Mouse (Mus musculus): ENCODE results near the gene Pcif1. TPM values are rescaled to one million over a fixed set of nuclear protein-coding genes. Genes with fewer than 3 reads are reported as not detected.

Gene Pcif1
- 71.5 and 76.6 TPM in 2 replicates for polyA plus RNA-seq (2014; fragmentation: Nextera tagmentation; extraction: Ambion mirVana)

DNA sequence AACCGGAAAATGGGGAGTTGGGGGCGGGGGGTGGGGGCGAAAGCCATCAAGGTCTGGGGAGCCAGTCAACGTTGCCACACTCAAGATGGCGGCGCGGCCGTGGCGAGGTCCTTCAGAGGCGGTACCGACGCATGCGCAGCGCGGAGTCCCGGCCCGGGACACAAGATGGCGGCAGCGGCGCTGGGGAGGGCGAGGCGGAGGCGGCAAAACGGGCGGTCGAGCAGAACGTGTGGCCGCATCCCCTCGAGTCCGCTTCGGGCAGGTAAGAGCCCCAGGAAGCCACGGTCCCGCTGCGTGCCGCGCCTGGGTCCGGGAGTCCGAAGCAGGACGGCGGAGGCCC is at the start of gene Pcif1:
Pcif1 (plus strand) TSS at position 77 of the 340 bp plus-strand sequence.
- peak within 1 kb of the TSS; percentile 85 for H3K4me2 ChIP-seq (ENCODE audit: low read depth, severe bottlenecking)
- H3K36me3 ChIP-seq (ENCODE audit: control insufficient read depth, insufficient read depth, low read length) = peaks cover 2% of the 10 kb centered on the region; the same call in 1 of the 2 replicates
- peak; percentile 81 for ATAC-seq (ENCODE audit: insufficient number of reproducible peaks, low FRiP score, low TSS enrichment, low read depth)
- peak within 1 kb of the TSS; percentile 100 for H3K9ac ChIP-seq (ENCODE audit: low read length)
- peak; percentile 97 for DNase-seq (ENCODE audit: low spot score)
- peak within 1 kb of the TSS; percentile 91 for H3K4me3 ChIP-seq (ENCODE audit: low read depth, low read length)
- WGBS = under 1% methylated on average over 39 of the region's 40 CpGs
- H3K9me3 ChIP-seq (ENCODE audit: control insufficient read depth, low read length) = no peaks in the 10 kb centered on the region
- peak within 1 kb of the TSS; percentile 100 for H3K27ac ChIP-seq (replicated peaks; ENCODE audit: low read depth, low read length)
- peaks cover 11% of the 10 kb centered on the region for H3K4me1 ChIP-seq (ENCODE audit: control insufficient read depth, insufficient read depth, low read length)
- H3K27me3 ChIP-seq (ENCODE audit: control insufficient read depth, insufficient read depth, low read length) = no peaks in the 10 kb centered on the region

DNA sequence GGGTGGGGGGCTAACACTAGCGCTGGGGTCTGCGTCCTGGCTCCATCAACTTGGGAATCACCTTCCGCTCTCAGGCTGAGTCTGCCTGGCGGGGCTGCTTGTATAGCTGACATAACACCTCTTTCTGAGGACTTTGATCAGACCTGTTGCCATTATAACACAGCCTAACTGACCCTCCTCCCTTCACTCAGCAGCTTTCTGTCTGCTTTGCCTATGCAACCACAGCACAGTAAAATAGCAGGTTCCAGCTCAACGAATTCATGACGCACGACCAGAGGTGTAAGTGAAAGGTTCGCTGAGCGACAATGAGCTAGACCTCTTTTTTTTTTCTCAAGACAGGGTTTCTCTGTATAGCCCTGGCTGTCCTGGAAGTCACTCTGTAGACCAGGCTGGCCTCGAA is 48.1 kb upstream of the Pcif1 start:
- Histone ChIP-seq H3K27ac (replicated peaks; ENCODE audit: low read depth, low read length) (no peak overlapping the region), H3K4me3 (ENCODE audit: low read depth, low read length) (no peak overlapping the region), H3K9ac (ENCODE audit: low read length) (no peak overlapping the region), H3K4me1 (ENCODE audit: control insufficient read depth, insufficient read depth, low read length) (peaks cover 8% of the 10 kb centered on the region), H3K9me3 (ENCODE audit: control insufficient read depth, low read length) (no peaks in the 10 kb centered on the region), H3K4me2 (ENCODE audit: low read depth, severe bottlenecking) (no peak overlapping the region), H3K36me3 (ENCODE audit: control insufficient read depth, insufficient read depth, low read length) (peaks cover 8% of the 10 kb centered on the region; the same call in 1 of the 2 replicates), H3K27me3 (ENCODE audit: control insufficient read depth, insufficient read depth, low read length) (no peaks in the 10 kb centered on the region)
- DNase-seq (ENCODE audit: low spot score) (no peak), ATAC-seq (ENCODE audit: insufficient number of reproducible peaks, low FRiP score, low TSS enrichment, low read depth) (no peak)
- WGBS = 82% methylated on average over 10 of the region's 10 CpGs

- ATAC-seq (ENCODE audit: insufficient number of reproducible peaks, low FRiP score, low TSS enrichment, low read depth) (no peak), DNase-seq (ENCODE audit: low spot score) (no peak)
- H3K36me3 ChIP-seq (ENCODE audit: control insufficient read depth, insufficient read depth, low read length) = peaks cover 3% of the 10 kb centered on the region; the same call in 1 of the 2 replicates
- H3K27me3 ChIP-seq (ENCODE audit: control insufficient read depth, insufficient read depth, low read length) = no peaks in the 10 kb centered on the region
- WGBS = 67% methylated on average over 16 of the region's 16 CpGs
- peak overlapping the region; percentile 99 for H3K4me2 ChIP-seq (ENCODE audit: low read depth, severe bottlenecking)
- no peaks in the 10 kb centered on the region for H3K9me3 ChIP-seq (ENCODE audit: control insufficient read depth, low read length)
- H3K9ac ChIP-seq (ENCODE audit: low read length) = peak overlapping the region; percentile 85; the same call in 1 of the 2 replicates
- peak overlapping the region; percentile 67 for H3K4me3 ChIP-seq (ENCODE audit: low read depth, low read length)
- H3K4me1 ChIP-seq (ENCODE audit: control insufficient read depth, insufficient read depth, low read length) = peaks cover 8% of the 10 kb centered on the region
- H3K27ac ChIP-seq (replicated peaks; ENCODE audit: low read depth, low read length) = no peak overlapping the region
Observed at GRCm38 (mm10) chr2:164832032-164832747, 46.9 kb upstream of the Pcif1 start.

GRCm38 (mm10) chr2:164832748-164833301 is 46.3 kb upstream of the Pcif1 start, which contains the start of gene Ctsa:
TSS of gene Ctsa (plus strand) at chr2:164832873.
- H3K36me3 ChIP-seq (ENCODE audit: control insufficient read depth, insufficient read depth, low read length) = peaks cover under 1% of the 10 kb centered on the region; the same call in 1 of the 2 replicates
- 1% methylated on average over 35 of the region's 35 CpGs for WGBS
- DNase-seq (ENCODE audit: low spot score) (peak; percentile 75), ATAC-seq (ENCODE audit: insufficient number of reproducible peaks, low FRiP score, low TSS enrichment, low read depth) (peak; percentile 27)
- H3K4me3 ChIP-seq (ENCODE audit: low read depth, low read length) = peak within 1 kb of the TSS; percentile 67
- peaks cover 8% of the 10 kb centered on the region for H3K4me1 ChIP-seq (ENCODE audit: control insufficient read depth, insufficient read depth, low read length)
- H3K4me2 ChIP-seq (ENCODE audit: low read depth, severe bottlenecking) = peak within 1 kb of the TSS; percentile 99
- H3K9me3 ChIP-seq (ENCODE audit: control insufficient read depth, low read length) = no peaks in the 10 kb centered on the region
- no peaks in the 10 kb centered on the region for H3K27me3 ChIP-seq (ENCODE audit: control insufficient read depth, insufficient read depth, low read length)
- H3K27ac ChIP-seq (replicated peaks; ENCODE audit: low read depth, low read length) = 0 out of 2 replicates have a peak within 1 kb of the TSS, but pooled peaks have one; percentile 36
- H3K9ac ChIP-seq (ENCODE audit: low read length) = peak within 1 kb of the TSS; percentile 85

DNA sequence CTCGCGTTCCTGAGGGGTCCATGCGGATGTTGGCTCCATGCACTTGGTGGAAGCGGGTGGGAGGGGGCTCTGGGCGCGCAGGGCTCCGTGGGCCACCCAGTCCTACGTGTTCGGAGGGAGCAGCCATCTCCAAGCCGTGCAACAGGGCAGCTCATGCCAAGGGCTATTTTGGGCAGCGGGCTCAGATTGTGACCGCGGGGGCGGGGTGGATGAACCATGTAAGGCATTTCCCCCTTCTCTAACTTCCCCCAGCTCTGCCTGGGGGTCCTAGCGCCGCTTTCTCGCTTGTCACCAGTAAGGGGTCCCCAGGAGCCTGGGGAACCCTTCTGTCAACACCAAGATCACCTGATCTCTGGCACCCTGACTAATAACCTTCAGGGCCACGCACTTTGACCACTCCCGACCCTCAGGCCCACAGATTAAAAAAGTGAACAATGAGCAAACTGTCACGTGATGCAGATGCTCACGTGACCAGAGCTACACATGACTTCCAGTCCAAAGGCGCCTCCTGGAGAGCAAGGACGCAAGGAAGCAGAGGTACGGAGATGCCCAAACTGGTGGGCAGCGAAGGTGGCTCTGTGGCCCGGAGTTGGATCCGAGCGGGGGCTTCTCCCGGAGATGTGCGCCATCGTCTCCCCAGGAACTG is 45.7 kb upstream of the Pcif1 start, which contains the start of gene Neurl2:
Neurl2 (minus strand) TSS at position 143 of the 646 bp plus-strand sequence.
- H3K36me3 ChIP-seq (ENCODE audit: control insufficient read depth, insufficient read depth, low read length) = peaks cover 3% of the 10 kb centered on the region; the same call in 1 of the 2 replicates
- ATAC-seq (ENCODE audit: insufficient number of reproducible peaks, low FRiP score, low TSS enrichment, low read depth) (peak; percentile 51; the same call in 1 of the 2 replicates), DNase-seq (ENCODE audit: low spot score) (peak; percentile 98)
- WGBS = under 1% methylated on average over 31 of the region's 31 CpGs
- H3K27me3 ChIP-seq (ENCODE audit: control insufficient read depth, insufficient read depth, low read length) = no peaks in the 10 kb centered on the region
- H3K4me3 ChIP-seq (ENCODE audit: low read depth, low read length) = peak within 1 kb of the TSS; percentile 67
- H3K4me1 ChIP-seq (ENCODE audit: control insufficient read depth, insufficient read depth, low read length) = peaks cover 8% of the 10 kb centered on the region
- H3K27ac ChIP-seq (replicated peaks; ENCODE audit: low read depth, low read length) = 0 out of 2 replicates have a peak within 1 kb of the TSS, but pooled peaks have one; percentile 36
- H3K9ac ChIP-seq (ENCODE audit: low read length) = peak within 1 kb of the TSS; percentile 85
- no peaks in the 10 kb centered on the region for H3K9me3 ChIP-seq (ENCODE audit: control insufficient read depth, low read length)
- H3K4me2 ChIP-seq (ENCODE audit: low read depth, severe bottlenecking) = peak within 1 kb of the TSS; percentile 99

GRCm38 (mm10) chr2:164834531-164834930 is 44.6 kb upstream of the Pcif1 start:
- DNase-seq (ENCODE audit: low spot score) (no peak), ATAC-seq (ENCODE audit: insufficient number of reproducible peaks, low FRiP score, low TSS enrichment, low read depth) (no peak)
- peak overlapping the region; percentile 99 for H3K4me2 ChIP-seq (ENCODE audit: low read depth, severe bottlenecking)
- H3K4me3 ChIP-seq (ENCODE audit: low read depth, low read length) = peak overlapping the region; percentile 67
- 50% methylated on average over 8 of the region's 8 CpGs for WGBS
- H3K36me3 ChIP-seq (ENCODE audit: control insufficient read depth, insufficient read depth, low read length) = peaks cover 9% of the 10 kb centered on the region
- H3K27ac ChIP-seq (replicated peaks; ENCODE audit: low read depth, low read length) = no peak overlapping the region
- peaks cover 8% of the 10 kb centered on the region for H3K4me1 ChIP-seq (ENCODE audit: control insufficient read depth, insufficient read depth, low read length)
- peak overlapping the region; percentile 85; the same call in 1 of the 2 replicates for H3K9ac ChIP-seq (ENCODE audit: low read length)
- H3K27me3 ChIP-seq (ENCODE audit: control insufficient read depth, insufficient read depth, low read length) = no peaks in the 10 kb centered on the region
- no peaks in the 10 kb centered on the region for H3K9me3 ChIP-seq (ENCODE audit: control insufficient read depth, low read length)

DNA sequence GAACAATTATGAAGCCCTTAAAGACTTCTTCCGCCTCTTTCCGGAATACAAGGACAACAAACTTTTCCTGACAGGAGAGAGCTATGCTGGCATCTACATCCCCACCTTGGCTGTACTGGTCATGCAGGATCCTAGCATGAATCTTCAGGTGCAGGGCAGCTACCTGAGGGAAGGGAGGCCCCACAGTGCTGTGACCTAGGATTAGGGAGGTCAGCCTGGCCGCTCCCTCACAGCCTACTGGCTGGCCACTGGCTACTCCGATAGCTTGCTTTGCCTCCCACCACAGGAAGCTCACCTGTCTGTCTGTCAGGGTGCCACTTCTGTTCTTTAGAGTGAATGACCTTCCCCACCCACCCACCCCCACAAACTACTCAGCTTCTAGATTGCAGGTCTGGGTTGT is 43.9 kb upstream of the Pcif1 start:
- no peak for ATAC-seq (ENCODE audit: insufficient number of reproducible peaks, low FRiP score, low TSS enrichment, low read depth)
- no peak for DNase-seq (ENCODE audit: low spot score)
- Histone ChIP-seq H3K4me3 (ENCODE audit: low read depth, low read length) (no peak overlapping the region), H3K4me1 (ENCODE audit: control insufficient read depth, insufficient read depth, low read length) (peaks cover 8% of the 10 kb centered on the region), H3K27me3 (ENCODE audit: control insufficient read depth, insufficient read depth, low read length) (no peaks in the 10 kb centered on the region), H3K9me3 (ENCODE audit: control insufficient read depth, low read length) (no peaks in the 10 kb centered on the region), H3K36me3 (ENCODE audit: control insufficient read depth, insufficient read depth, low read length) (peaks cover 11% of the 10 kb centered on the region), H3K27ac (replicated peaks; ENCODE audit: low read depth, low read length) (no peak overlapping the region), H3K9ac (ENCODE audit: low read length) (no peak overlapping the region), H3K4me2 (ENCODE audit: low read depth, severe bottlenecking) (no peak overlapping the region)
- 97% methylated on average over 4 of the region's 4 CpGs for WGBS

DNA sequence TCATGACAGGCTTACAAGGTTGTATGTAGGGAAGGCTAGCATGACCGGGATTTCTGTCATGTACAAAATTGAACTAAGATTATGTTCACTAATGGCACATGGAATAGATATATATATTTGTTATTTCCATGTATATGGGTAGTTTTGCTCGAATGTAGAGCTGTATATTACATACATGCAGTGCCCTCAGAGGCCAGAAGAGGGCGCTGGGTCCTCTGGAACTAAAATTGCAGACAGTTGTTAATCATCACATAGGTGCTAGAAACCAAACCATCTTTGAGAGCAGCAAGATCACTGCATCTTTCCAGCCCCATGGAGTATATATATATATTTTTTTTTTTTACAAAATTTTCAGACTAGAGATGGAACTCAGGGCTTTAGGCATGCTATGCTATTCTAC is 33.3 kb upstream of the Pcif1 start:
- Histone ChIP-seq H3K9ac (ENCODE audit: low read length) (no peak overlapping the region), H3K4me2 (ENCODE audit: low read depth, severe bottlenecking) (no peak overlapping the region), H3K27me3 (ENCODE audit: control insufficient read depth, insufficient read depth, low read length) (no peaks in the 10 kb centered on the region), H3K9me3 (ENCODE audit: control insufficient read depth, low read length) (no peaks in the 10 kb centered on the region), H3K27ac (replicated peaks; ENCODE audit: low read depth, low read length) (no peak overlapping the region), H3K4me1 (ENCODE audit: control insufficient read depth, insufficient read depth, low read length) (no peaks in the 10 kb centered on the region), H3K4me3 (ENCODE audit: low read depth, low read length) (no peak overlapping the region), H3K36me3 (ENCODE audit: control insufficient read depth, insufficient read depth, low read length) (no peaks in the 10 kb centered on the region)
- WGBS = 47% methylated on average over 3 of the region's 3 CpGs
- DNase-seq (ENCODE audit: low spot score) (no peak), ATAC-seq (ENCODE audit: insufficient number of reproducible peaks, low FRiP score, low TSS enrichment, low read depth) (no peak)
